Mouse (Mus musculus) liver, embryonic 14.5 days (tissue): Measurements from ENCODE around the gene Clp1.

Source experiments
- CTCF ChIP-seq: IDR thresholded peaks from 2 replicates; pipeline ENCODE4 v1.5.1; 2016; ENCODE audit warnings: antibody characterized with exemption, low read depth, control low read depth
- EP300 ChIP-seq: IDR thresholded peaks from 2 replicates; pipeline ENCODE4 v1.6.1; 2016; ENCODE audit warnings: antibody characterized with exemption, low read depth

DNA sequence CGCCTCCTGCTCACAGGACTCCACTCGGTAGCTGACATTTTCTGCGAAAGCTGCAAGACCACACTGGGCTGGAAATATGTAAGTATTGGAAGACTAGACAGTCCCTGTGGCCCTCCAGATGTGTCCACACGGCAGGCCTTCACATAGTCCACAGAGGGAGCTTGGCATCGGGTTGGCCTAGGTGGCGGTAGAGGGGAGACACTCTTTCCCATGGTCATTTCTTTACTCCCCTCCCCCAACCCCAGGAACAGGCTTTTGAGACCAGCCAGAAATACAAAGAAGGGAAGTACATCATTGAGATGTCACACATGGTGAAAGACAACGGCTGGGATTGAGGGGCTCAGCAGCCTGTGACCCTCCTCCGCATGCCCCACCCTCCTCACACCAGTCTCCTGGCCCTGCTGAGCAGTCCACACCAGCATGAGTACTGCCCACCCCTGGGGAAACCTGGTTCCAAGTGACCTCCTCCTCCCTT, 10.3 kb upstream of the Clp1 start:
- TF ChIP-seq CTCF (peak; percentile 56), EP300 (no peak)
